Mouse (Mus musculus) B cell, adult (primary cell): ENCODE data around the gene Tacr1. TPM values are rescaled to one million over a fixed set of nuclear protein-coding genes. Genes with fewer than 3 reads are reported as not detected.

Experiments
- total RNA-seq: library from RNA; stranded (reverse); gene quantifications from 4 replicates; pipeline ENCODE4 v1.2.4, GENCODE M21; 2023; ENCODE audit not compliant: inconsistent age

Gene Tacr1
- total RNA-seq, result not detected in 4 replicates

DNA sequence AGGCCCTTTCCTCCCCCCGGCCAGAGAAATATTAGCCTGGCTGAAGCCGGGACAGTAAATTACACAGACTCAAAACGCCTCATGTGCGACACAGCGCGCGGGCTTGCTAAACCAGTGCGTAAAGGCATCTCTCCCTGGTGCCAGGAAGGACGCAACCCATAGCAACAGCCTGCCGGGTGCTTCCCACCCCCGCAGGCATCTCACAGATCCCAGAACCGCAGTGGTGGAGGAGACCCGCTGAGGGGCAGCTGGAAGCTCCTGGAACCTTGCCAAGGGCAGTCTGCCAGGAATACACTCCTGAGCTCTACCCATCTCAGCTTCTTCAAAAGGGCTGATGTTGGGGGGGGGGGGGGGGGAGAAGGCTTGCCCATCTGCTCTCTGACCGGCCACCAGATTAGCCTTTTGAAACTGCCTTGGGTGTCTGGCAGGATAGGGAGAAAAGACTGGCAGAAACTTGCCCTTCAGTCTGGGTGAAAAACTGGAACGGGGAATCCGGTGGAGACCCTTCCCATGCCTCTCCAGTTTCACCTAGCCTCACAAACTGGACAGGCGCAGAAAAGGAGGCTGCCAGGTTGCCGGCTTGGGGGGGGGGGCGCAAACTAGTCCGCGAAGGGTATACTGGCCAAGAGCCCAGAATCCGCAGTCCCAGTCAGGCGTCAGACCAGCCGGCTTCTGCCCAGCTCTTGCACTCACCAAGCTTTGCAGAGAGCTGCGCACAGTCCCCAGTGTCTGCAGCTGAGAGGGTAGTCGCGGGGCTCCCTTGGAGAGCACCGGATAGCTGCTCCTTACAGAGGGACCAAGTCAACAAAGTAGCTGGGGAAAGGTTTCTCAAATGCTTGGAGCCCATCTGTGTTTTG lies at the start of gene Tacr1:
Gene Tacr1 (plus strand): TSS at position 740 of the 857 bp plus-strand sequence.

